Mouse (Mus musculus) erythroblast, embryonic 14.5 days (primary cell): Measurements from ENCODE around the gene Haus3.

Source experiments
- GATA1 ChIP-seq: IDR thresholded peaks from 2 replicates; pipeline ENCODE4 v1.6.1; 2012; ENCODE audit warnings: low read length, inconsistent platforms, mixed read lengths
- TAL1 ChIP-seq: IDR thresholded peaks from 3 replicates; pipeline ENCODE4 v1.6.1; 2012; ENCODE audit warnings: low read length, inconsistent platforms, mixed read lengths

GRCm38 (mm10) chr5:34213659-34214058, 44.3 kb upstream of the Haus3 start:
- TF ChIP-seq GATA1 (no peak), TAL1 (no peak)
